Mouse (Mus musculus) brain, adult 10 weeks (tissue): ENCODE measurements around the gene Wdr48. TPM values are rescaled to one million over a fixed set of nuclear protein-coding genes. Genes with fewer than 3 reads are reported as not detected.

ENCODE experiments used
- polyA plus RNA-seq: library from polyadenylated mRNA; stranded (reverse); fragments of 350-450 nt; fragmentation: Illumina TruSeq; extraction: RNeasy Lipid Tissue Mini Kit (QIAGEN cat#74804); gene quantifications from one replicate; pipeline ENCODE4 v1.2.3, GENCODE M21; 2015; ENCODE audit warnings: low read depth, low replicate concordance

Wdr48 gene
- 56.5 TPM for polyA plus RNA-seq

DNA sequence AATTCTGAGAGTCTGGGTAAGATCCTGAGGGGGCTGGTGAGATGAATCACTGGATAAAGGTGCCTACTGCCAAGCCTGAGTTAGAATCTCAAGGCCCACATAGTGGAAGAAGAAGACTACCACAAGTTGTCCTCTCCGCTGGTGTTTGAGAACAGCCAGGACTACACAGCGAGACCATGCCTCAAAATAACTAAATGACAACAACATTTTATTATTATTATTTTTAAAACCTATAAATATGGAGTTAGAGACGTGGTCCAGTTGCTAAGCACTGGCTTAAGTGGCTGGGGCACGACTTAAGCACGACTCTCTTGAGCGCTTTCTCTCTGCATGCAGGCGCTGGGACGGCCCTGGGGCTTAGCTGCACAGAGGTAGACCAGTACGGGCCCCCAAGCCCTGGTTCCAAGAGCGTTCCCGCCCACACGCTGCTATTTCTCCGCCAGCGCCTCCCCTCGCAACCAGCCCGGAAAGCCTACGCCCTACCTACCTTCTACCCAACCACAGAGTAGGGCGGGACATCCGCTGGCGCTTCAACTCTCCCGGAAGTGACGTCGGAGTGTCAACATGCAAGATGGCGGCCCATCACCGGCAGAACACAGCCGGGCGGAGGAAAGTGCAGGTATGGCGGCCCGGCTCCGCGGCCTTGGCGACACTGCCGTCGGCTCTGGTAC is at the start of gene Wdr48:
Gene Wdr48, plus strand, starts transcription at position 540 of the 671 bp plus-strand sequence.

DNA sequence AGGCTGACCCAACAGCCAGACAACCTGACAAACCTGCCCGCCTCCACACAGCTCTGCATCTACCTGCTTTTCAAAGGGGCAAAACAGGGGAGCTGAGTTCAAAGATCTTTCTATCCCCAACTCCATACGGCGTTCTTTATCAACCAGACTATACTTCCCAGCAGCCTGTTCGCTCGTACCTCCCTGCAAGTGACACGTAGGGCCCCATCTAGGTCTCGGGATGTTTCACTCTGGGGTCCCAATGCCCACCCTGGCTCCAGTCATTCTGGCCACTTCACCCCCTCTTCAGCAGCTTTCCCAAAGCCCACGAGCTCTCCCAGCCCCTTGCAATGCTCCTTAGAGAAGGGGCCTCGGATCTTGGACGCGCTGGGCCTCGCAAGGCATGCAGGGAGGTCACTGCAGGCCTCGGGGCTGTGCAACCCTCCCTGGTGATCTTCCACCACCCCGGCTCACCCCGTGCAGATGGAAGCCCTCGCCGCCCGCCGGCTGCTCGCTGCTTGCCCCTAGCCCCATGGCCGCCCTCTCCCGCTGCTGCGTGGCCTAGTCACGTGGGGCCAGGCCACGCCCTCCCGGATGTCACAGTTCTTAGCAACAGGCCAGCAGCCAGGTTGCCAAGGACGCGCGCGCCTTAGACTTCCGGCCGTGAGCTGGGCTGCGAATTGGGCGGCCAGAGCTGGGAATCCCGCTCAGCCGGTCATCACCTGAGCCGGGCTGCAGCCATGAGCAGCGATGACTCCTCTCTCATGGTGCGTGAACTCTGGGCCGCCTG is 42.5 kb downstream of the Wdr48 start, which contains the start of the genes Gorasp1 and Ttc21a:
Gene Gorasp1, minus strand, starts transcription at position 561 of the 769 bp plus-strand sequence.
Gene Ttc21a, plus strand, starts transcription at position 602 of the 769 bp plus-strand sequence.

Other genes starting within 250 kb of the Wdr48 start
- 0.06 TPM for gene Scn10a, start 175.6 kb upstream of the Wdr48 start, polyA plus RNA-seq
- gene Scn11a, start 69.4 kb upstream of the Wdr48 start, polyA plus RNA-seq = not detected
- gene Gorasp1, start 42.7 kb downstream of the Wdr48 start, polyA plus RNA-seq = 21.4 TPM
- gene Ttc21a, start 42.7 kb downstream of the Wdr48 start, polyA plus RNA-seq = 1.7 TPM
- gene Csrnp1, start 89.8 kb downstream of the Wdr48 start, polyA plus RNA-seq = 12.4 TPM
- 0.12 TPM for gene Xirp1, start 128.7 kb downstream of the Wdr48 start, polyA plus RNA-seq
- gene Cx3cr1, start 175.0 kb downstream of the Wdr48 start, polyA plus RNA-seq = 37.9 TPM
- not detected for gene Ccr8, start 197.2 kb downstream of the Wdr48 start, polyA plus RNA-seq
- 32.2 TPM for gene Slc25a38, start 215.5 kb downstream of the Wdr48 start, polyA plus RNA-seq
- gene Rpsa, start 232.8 kb downstream of the Wdr48 start, polyA plus RNA-seq = 1,074 TPM